Mouse (Mus musculus) intestine, embryonic 15.5 days (tissue): Measurements from ENCODE around the gene Hs3st3a1. TPM values are rescaled to one million over a fixed set of nuclear protein-coding genes. Genes with fewer than 3 reads are reported as not detected.
A peak's percentile ranks its signal among the peaks of the same experiment; 100 is the strongest.

Experiments used
- ATAC-seq: fragments of 200-750 bp; cut with Nextera tagmentation; 2 replicates; pipeline ENCODE4 v1.8.0; 2017; ENCODE audit warnings: moderate TSS enrichment, moderate library complexity
- H3K27ac ChIP-seq: fragments of 300-500 bp; sonication (generic); 2 replicates; pipeline ENCODE4 v1.5.1; 2015; ENCODE audit warnings: mild to moderate bottlenecking, inconsistent platforms
- H3K27me3 ChIP-seq: fragments of 300-500 bp; sonication (generic); replicated peaks from 2 replicates; pipeline ENCODE4 v1.6.1; 2015; ENCODE audit warnings: inconsistent platforms
- H3K36me3 ChIP-seq: fragments of 300-500 bp; sonication (generic); 2 replicates; pipeline ENCODE4 v1.6.1; 2015; ENCODE audit warnings: inconsistent platforms
- H3K4me1 ChIP-seq: fragments of 300-500 bp; sonication (generic); replicated peaks from 2 replicates; pipeline ENCODE4 v1.6.1; 2015; ENCODE audit warnings: inconsistent platforms
- H3K4me2 ChIP-seq: fragments of 300-500 bp; sonication (generic); replicated peaks from 2 replicates; pipeline ENCODE4 v1.6.1; 2015; ENCODE audit warnings: mild to moderate bottlenecking, inconsistent platforms
- H3K4me3 ChIP-seq: fragments of 300-500 bp; sonication (generic); replicated peaks from 2 replicates; pipeline ENCODE4 v1.5.1; 2015; ENCODE audit warnings: inconsistent platforms
- H3K9ac ChIP-seq: fragments of 300-500 bp; sonication (generic); 2 replicates; pipeline ENCODE4 v1.6.1; 2015; ENCODE audit warnings: inconsistent platforms
- H3K9me3 ChIP-seq: fragments of 300-500 bp; sonication (generic); 2 replicates; pipeline ENCODE4 v1.6.1; 2016; ENCODE audit warnings: inconsistent platforms
- WGBS: fragments of 180-500 bp; shearing (Covaris S2); methylation state at CpG from one replicate; pipeline ENCODE4 v1.1.7; 2015; 5-methylcytosine and 5-hydroxymethylcytosine counted together
- polyA plus RNA-seq: library from polyadenylated mRNA; unstranded; fragments of >200 nt; fragmentation: Nextera tagmentation; extraction: Ambion mirVana; gene quantifications from 2 replicates; pipeline ENCODE4 v1.2.1, GENCODE M21; 2015

The Hs3st3a1 gene
- polyA plus RNA-seq, 1 experiment from 2014 or later: 1.1 TPM

DNA sequence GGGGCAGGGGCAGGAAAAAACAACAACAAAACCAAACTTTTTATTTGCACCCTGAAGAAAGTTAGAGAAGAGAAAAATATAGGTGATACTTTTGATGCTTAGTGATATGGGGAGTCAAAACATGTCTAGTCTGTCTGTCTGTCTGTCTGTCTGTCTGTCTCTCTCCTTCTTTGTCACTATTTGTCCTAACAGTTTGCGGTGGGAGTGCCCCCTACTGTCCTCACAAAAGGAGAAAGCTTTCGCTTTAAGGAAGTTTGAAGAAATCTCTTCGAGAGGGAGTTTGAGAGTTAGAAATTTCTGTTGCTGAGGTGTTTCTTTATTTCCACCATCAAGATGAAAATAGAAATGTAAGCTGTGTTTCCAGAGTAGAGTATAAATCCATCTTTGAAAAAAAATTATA, 3.8 kb downstream of the Hs3st3a1 start:
- H3K4me2 ChIP-seq: no peak overlapping the region; the same call in 1 of the 2 replicates
- WGBS: 34% methylated on average over 3 of the region's 3 CpGs
- H3K4me3 ChIP-seq: no peak overlapping the region
- no peaks in the 10 kb centered on the region for H3K36me3 ChIP-seq
- no peak overlapping the region for H3K27ac ChIP-seq
- peaks cover 14% of the 10 kb centered on the region for H3K27me3 ChIP-seq
- no peak overlapping the region for H3K9ac ChIP-seq
- peaks cover 4% of the 10 kb centered on the region for H3K4me1 ChIP-seq
- no peak for ATAC-seq
- H3K9me3 ChIP-seq: no peaks in the 10 kb centered on the region

DNA sequence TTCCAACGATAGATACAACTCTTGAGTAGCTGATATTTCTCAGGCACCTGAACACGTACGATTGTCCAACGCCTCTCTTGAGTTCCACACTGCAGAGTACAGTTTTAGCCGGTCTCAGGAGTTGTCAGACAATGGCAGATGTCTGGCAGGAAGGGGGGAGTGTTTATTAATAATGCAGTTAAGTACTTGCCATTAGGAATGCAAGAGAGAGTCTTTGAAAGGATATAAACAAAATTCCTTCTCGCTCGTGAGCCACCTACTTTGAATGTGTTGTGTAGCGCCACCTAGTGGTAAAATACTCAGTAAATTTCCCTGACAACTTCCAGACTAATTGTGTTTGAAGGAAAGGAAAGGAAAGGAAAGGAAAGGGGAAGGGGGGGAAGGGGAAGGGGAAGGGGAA, 7.0 kb downstream of the Hs3st3a1 start:
- no peaks in the 10 kb centered on the region for H3K36me3 ChIP-seq
- no peak overlapping the region for H3K27ac ChIP-seq
- H3K9ac ChIP-seq: no peak overlapping the region
- no peak for ATAC-seq
- H3K4me1 ChIP-seq: no peaks in the 10 kb centered on the region
- H3K9me3 ChIP-seq: no peaks in the 10 kb centered on the region
- peak overlapping the region; percentile 34 for H3K4me2 ChIP-seq
- H3K4me3 ChIP-seq: no peak overlapping the region
- peaks cover 3% of the 10 kb centered on the region; the same call in 1 of the 2 replicates for H3K27me3 ChIP-seq
- WGBS: 13% methylated on average over 8 of the region's 8 CpGs

DNA sequence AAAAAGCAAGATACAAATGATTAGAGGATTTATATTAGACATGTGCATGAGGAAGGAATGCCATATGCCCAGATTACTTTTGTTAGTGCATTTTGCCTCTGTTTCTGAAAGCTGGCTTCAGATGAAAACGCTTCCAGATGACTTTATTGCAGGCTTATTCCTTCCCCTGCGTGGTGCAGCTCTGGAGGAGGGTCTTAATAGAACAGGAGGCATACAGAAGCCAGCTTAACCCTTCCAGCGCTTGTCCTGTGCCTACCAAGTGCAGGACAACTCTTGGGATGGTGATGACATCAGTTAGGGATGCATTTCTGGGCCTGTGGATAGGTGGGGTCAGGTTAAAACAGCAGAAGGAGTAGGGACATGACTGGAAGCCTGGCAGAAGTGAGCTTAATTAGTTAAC, 7.6 kb downstream of the Hs3st3a1 start:
- Histone ChIP-seq H3K27ac (no peak overlapping the region), H3K9me3 (no peaks in the 10 kb centered on the region), H3K4me1 (no peaks in the 10 kb centered on the region), H3K4me3 (no peak overlapping the region), H3K36me3 (no peaks in the 10 kb centered on the region), H3K4me2 (no peak overlapping the region), H3K9ac (no peak overlapping the region), H3K27me3 (peaks cover 2% of the 10 kb centered on the region; the same call in 1 of the 2 replicates)
- 34% methylated on average over 3 of the region's 3 CpGs for WGBS
- ATAC-seq: no peak

DNA sequence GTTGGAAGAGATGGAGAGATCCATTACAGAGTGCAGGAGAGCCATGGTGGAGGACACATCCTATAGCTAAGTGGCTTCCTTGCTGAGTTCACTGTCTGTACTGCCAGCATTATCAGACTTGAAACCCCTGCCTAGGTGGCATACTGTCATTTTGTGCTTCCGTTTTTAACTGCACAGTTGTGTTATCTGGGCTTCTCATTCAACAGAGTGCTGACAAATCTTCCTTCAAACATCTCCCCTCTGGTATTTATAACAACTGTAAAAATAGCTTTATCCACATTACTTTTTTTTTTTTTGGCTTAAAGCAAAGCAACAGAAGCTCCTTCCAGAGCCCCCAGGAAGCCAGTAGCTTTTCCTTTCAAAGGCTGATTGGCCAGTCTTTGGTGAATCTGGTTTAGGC, 10.1 kb downstream of the Hs3st3a1 start:
- Histone ChIP-seq H3K9ac (no peak overlapping the region), H3K4me1 (no peaks in the 10 kb centered on the region), H3K4me2 (no peak overlapping the region), H3K27ac (no peak overlapping the region), H3K9me3 (no peaks in the 10 kb centered on the region), H3K27me3 (no peaks in the 10 kb centered on the region), H3K4me3 (no peak overlapping the region), H3K36me3 (no peaks in the 10 kb centered on the region)
- WGBS: 77% methylated on average over 1 of the region's 1 CpGs
- no peak for ATAC-seq

DNA sequence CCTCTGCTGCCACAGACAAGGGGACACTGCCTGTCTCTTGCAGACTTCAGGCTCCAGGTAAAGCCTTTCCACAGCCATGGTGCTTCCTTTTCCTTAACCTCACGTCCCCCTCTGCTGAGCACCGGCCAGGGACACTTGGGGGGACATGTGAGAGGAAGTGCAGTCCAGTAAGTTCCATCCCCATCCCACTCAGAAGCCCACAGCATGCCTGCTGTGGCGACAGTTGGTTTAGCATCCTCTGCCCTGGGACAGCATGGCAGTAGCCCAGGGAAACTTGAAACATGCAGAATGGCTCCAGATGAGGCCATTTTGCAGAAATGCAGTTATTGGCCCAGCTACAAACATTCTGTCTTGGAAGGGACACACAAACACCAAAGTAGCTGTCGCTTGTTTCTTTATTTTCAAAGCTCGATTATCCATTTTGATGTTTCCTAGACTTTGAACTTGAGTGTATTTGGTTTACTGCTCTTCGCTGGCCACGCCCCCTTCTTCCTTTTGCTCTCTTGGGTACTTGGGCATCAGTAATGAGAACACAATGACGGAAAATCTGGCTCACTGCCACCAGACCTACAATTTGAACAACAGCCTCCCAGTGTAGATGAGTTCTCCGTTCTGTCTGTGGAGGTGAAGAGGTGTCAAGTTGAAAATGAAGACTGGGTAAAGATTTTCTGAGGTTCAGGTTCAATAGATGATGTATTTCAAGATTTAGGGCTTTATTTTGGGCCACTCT, 13.6 kb downstream of the Hs3st3a1 start:
- H3K4me1 ChIP-seq: no peaks in the 10 kb centered on the region
- no peak for ATAC-seq
- no peaks in the 10 kb centered on the region for H3K36me3 ChIP-seq
- no peaks in the 10 kb centered on the region for H3K9me3 ChIP-seq
- H3K27me3 ChIP-seq: no peaks in the 10 kb centered on the region
- H3K4me2 ChIP-seq: no peak overlapping the region
- H3K9ac ChIP-seq: no peak overlapping the region
- H3K27ac ChIP-seq: no peak overlapping the region
- 85% methylated on average over 9 of the region's 9 CpGs for WGBS
- H3K4me3 ChIP-seq: no peak overlapping the region

DNA sequence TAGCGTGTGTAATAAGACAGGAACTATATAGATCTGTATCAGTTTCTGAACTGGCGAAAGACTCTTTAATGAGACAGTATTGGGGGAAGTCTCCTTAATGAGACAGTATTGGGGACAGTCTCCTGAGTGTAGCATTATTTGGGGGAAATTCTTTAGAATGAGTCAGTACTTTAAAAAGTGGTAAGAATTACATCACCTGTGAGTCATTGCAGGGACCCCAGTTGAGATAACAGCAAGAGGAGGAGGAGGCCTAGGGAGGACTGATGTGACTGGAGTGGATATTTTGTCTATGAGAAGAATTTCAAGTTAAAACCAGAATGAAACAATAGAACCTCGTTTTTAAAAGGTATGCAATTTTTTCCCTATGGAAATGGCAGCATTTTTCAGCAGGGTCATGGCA, 26.6 kb downstream of the Hs3st3a1 start:
- no peaks in the 10 kb centered on the region for H3K27me3 ChIP-seq
- H3K9ac ChIP-seq: no peak overlapping the region
- H3K36me3 ChIP-seq: no peaks in the 10 kb centered on the region
- H3K4me1 ChIP-seq: no peaks in the 10 kb centered on the region
- H3K4me2 ChIP-seq: no peak overlapping the region
- H3K9me3 ChIP-seq: no peaks in the 10 kb centered on the region
- 68% methylated on average over 3 of the region's 3 CpGs for WGBS
- H3K27ac ChIP-seq: no peak overlapping the region
- no peak for ATAC-seq
- no peak overlapping the region for H3K4me3 ChIP-seq

DNA sequence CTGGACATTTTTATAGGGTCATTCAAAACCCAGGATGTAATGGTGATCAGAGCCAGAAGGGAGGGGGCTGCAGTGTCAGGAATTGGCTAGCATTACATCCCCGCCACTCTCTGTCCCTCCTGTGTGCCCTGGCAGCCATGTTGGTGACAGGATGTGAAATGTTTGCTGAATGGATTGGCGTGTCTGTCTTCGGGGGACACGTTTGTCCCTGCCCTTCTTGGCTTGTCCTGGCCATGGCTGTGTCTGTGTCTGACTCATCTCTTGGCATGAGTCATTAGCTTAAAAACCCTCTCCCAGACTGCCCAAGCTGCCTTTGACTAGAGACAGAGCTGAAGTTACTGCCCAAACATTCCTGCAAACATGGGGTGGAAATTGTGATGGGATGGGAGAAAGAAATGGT, 33.6 kb downstream of the Hs3st3a1 start:
- no peaks in the 10 kb centered on the region for H3K36me3 ChIP-seq
- no peaks in the 10 kb centered on the region for H3K27me3 ChIP-seq
- 51% methylated on average over 4 of the region's 4 CpGs for WGBS
- H3K27ac ChIP-seq: no peak overlapping the region
- H3K4me2 ChIP-seq: no peak overlapping the region
- no peaks in the 10 kb centered on the region for H3K9me3 ChIP-seq
- ATAC-seq: no peak
- H3K4me1 ChIP-seq: no peaks in the 10 kb centered on the region
- H3K4me3 ChIP-seq: no peak overlapping the region
- no peak overlapping the region for H3K9ac ChIP-seq

DNA sequence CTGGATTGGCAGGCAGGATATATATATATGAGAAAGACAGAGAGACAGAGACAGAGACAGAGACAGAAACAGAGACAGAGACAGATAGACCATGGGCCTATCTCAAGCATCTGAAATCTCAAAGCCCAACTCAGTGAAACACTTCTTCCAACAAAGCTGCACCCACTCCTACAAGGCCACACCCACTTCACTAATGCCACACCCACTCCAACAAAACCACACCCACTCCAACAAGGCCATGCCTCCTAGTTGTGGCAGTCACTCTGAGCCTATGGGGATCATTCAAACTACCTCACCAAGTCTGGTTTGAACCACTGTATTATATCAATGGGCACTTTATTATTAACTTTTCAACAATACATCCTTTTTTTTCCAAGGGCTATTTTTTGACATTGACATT, 35.6 kb downstream of the Hs3st3a1 start:
- Histone ChIP-seq H3K27ac (no peak overlapping the region), H3K4me3 (no peak overlapping the region), H3K27me3 (no peaks in the 10 kb centered on the region), H3K4me1 (no peaks in the 10 kb centered on the region), H3K4me2 (no peak overlapping the region), H3K9ac (no peak overlapping the region), H3K9me3 (no peaks in the 10 kb centered on the region), H3K36me3 (no peaks in the 10 kb centered on the region)
- ATAC-seq: no peak

DNA sequence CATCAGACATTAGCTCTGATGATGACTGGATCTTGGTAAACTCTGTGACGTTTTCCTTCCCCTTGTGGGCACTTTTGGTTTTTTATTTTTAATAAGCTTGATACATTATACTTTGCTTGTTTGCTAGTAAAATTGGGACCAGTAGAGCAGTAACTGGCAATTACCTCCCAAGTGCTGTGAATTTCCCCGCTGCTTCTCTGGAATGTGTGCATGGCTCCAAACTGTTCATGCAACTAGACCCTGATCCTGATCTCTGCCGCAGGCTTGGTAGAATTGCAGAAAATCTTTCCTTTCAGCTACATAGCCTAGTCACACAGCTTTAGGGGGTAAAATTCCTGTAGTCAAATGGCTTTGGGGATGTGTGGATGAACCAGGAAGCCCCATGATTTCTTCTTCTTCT, 38.5 kb downstream of the Hs3st3a1 start:
- H3K4me2 ChIP-seq: no peak overlapping the region
- WGBS: 88% methylated on average over 3 of the region's 3 CpGs

DNA sequence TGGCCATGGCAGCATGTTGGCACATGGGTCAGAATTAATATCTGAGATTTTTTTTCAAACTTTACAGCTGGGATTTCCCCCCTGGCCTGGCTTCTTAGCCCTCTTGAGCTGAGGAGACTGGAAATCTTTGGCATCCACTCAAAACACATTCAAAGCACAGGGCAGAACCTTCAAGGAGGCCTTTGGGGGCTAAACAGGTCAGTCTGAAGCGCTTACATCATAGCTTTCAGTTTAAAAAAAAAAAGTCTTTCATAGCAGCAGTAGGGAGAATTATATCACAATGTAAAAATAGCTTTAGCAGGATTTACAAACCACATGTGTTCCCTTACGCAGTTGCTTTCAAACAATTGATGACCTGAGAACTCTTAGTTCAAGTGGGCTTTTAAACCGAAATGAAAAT, 46.3 kb downstream of the Hs3st3a1 start:
- ATAC-seq: no peak
- no peak overlapping the region for H3K27ac ChIP-seq
- 50% methylated on average over 3 of the region's 3 CpGs for WGBS
- no peaks in the 10 kb centered on the region for H3K36me3 ChIP-seq
- no peaks in the 10 kb centered on the region for H3K4me1 ChIP-seq
- H3K9ac ChIP-seq: no peak overlapping the region
- no peaks in the 10 kb centered on the region for H3K9me3 ChIP-seq
- no peak overlapping the region for H3K4me2 ChIP-seq
- H3K4me3 ChIP-seq: no peak overlapping the region
- no peaks in the 10 kb centered on the region for H3K27me3 ChIP-seq

More for the DNA sequence above, 38.5 kb downstream of the Hs3st3a1 start:
- ATAC-seq: no peak
- Histone ChIP-seq H3K27me3 (no peaks in the 10 kb centered on the region), H3K36me3 (no peaks in the 10 kb centered on the region), H3K27ac (no peak overlapping the region), H3K9ac (no peak overlapping the region), H3K9me3 (no peaks in the 10 kb centered on the region), H3K4me1 (no peaks in the 10 kb centered on the region), H3K4me3 (no peak overlapping the region)

DNA sequence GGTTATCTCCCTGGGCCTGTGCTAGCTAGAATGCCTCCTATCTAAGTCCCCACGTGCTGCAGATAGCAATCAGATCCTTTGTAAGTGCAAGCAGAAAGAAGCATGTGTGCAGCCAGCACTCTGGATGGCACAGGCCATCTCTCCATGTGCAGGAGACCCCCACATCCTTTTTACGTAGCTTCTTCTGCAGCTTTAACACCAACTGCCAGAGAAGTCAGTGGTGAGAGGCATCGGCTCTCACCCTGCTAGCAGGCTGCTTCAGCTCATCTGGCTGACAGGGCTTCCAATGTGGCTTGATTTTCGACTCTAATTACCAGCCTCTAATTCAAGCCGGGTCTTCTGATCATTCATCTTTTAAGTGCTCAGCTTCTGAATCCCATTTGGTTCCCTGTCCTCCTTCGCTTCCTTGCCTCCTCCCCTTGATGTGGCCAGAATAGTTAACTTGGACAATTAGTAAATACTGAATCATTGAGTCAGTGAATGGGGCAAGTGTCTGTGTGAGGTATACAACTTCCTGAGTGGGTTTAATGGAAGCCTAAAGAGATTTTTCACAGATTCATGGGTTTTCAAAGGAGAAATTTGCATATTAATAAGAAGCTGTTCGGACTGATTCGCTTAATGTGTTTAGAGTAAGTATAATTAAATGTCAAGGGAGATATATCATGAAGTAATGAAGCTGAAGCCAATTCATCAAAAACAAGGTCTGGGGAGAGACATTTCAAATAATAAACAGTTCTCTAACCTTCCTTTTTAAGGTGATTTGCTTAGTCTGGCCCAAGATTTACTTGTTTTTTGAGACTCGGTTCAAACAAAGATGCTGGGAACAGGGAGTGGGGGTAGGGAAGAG, 54.7 kb downstream of the Hs3st3a1 start:
- H3K9ac ChIP-seq: no peak overlapping the region
- no peaks in the 10 kb centered on the region for H3K27me3 ChIP-seq
- no peaks in the 10 kb centered on the region for H3K4me1 ChIP-seq
- no peak for ATAC-seq
- no peak overlapping the region for H3K4me3 ChIP-seq
- H3K9me3 ChIP-seq: no peaks in the 10 kb centered on the region
- no peaks in the 10 kb centered on the region for H3K36me3 ChIP-seq
- H3K4me2 ChIP-seq: no peak overlapping the region
- WGBS: 55% methylated on average over 9 of the region's 9 CpGs
- H3K27ac ChIP-seq: no peak overlapping the region

DNA sequence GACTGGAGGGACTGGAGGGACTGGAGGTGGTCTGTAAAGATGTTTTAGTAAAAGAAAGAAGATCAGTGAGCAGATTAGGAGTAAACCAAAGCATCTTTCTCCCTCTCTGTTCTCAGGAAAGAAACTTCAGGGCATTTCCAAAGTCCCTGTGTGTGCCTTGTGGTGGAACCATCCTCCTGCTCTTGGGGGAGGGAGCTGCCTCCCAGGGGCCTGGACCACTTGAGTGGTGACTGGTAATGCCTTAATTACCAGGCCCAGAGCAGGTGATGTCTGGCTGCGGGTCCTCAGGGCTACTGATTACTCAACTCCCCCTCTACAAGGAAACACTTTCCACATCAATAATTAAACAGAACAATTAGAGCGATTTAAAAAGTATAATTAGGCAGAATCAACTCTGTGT, 59.3 kb downstream of the Hs3st3a1 start:
- H3K4me1 ChIP-seq: 0 out of 2 replicates have a peak, but pooled peaks cover 2% of the 10 kb centered on the region
- WGBS: 64% methylated on average over 2 of the region's 2 CpGs
- ATAC-seq: no peak

DNA sequence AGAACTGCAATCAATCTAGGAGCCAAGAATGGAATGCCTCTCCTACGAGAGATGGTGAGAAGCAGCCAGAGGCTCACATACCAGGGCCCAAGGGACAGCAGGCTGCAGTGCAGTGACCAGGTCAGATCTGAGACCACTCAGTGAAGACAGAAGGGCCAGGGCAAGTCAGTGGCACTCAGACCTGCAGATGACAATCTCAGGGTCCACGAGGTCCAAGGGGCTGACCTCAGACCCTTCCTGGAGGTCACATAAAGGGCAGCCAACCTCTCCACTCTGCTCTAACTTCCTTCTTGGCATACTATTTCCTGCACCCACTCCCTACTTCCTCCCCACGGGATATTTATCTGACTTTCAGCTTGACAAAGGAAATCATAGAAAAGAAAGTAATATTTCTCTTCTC, 60.8 kb downstream of the Hs3st3a1 start:
- Histone ChIP-seq H3K4me1 (0 out of 2 replicates have a peak, but pooled peaks cover 2% of the 10 kb centered on the region), H3K27ac (no peak overlapping the region), H3K27me3 (no peaks in the 10 kb centered on the region), H3K9me3 (no peaks in the 10 kb centered on the region), H3K4me2 (no peak overlapping the region), H3K36me3 (no peaks in the 10 kb centered on the region), H3K4me3 (no peak overlapping the region), H3K9ac (no peak overlapping the region)
- ATAC-seq: no peak
- WGBS: 23% methylated on average over 3 of the region's 3 CpGs

More for the DNA sequence above, 59.3 kb downstream of the Hs3st3a1 start:
- no peak overlapping the region for H3K9ac ChIP-seq
- H3K27me3 ChIP-seq: no peaks in the 10 kb centered on the region
- H3K36me3 ChIP-seq: no peaks in the 10 kb centered on the region
- no peak overlapping the region for H3K27ac ChIP-seq
- no peak overlapping the region for H3K4me2 ChIP-seq
- no peak overlapping the region for H3K4me3 ChIP-seq
- H3K9me3 ChIP-seq: no peaks in the 10 kb centered on the region
